Mouse (Mus musculus) leukemia stem cell, adult 10-12 weeks (primary cell): ENCODE measurements around the gene Dennd4b. TPM values are rescaled to one million over a fixed set of nuclear protein-coding genes. Genes with fewer than 3 reads are reported as not detected.

Source experiments
- polyA plus RNA-seq: library from polyadenylated mRNA; stranded (reverse); fragments of >175 nt; gene quantifications from 2 replicates; pipeline ENCODE4 v1.2.3, GENCODE M21; 2012; ENCODE audit warnings: low replicate concordance

The Dennd4b gene
- polyA plus RNA-seq: 101 and 197 TPM in 2 replicates

GRCm38 (mm10) chr3:90265034-90265931 lies at the start of gene Dennd4b:
Gene Dennd4b (plus strand): TSS chr3:90265185.

GRCm38 (mm10) chr3:90231507-90232333 lies 33.3 kb upstream of the Dennd4b start, which contains the start of gene Jtb:
Gene Jtb (plus strand): TSS chr3:90231597.

GRCm38 (mm10) chr3:90242984-90243775 lies 21.8 kb upstream of the Dennd4b start, which contains the start of gene Creb3l4:
Gene Creb3l4 (minus strand): TSS chr3:90243512.

GRCm38 (mm10) chr3:90247960-90248745 lies 16.8 kb upstream of the Dennd4b start, which contains the start of gene Slc39a1:
Gene Slc39a1 (plus strand): TSS chr3:90248172.

GRCm38 (mm10) chr3:90253653-90254418 lies 11.1 kb upstream of the Dennd4b start, which contains the start of gene Crtc2:
Gene Crtc2 (plus strand): TSS chr3:90254163.

GRCm38 (mm10) chr3:90292345-90293275 lies 27.6 kb downstream of the Dennd4b start, which contains the start of gene Gatad2b:
Gene Gatad2b (plus strand): TSS chr3:90293178.

Other genes with a start within 250 kb of the Dennd4b start
- gene 4933434E20Rik, start 213.5 kb upstream of the Dennd4b start, polyA plus RNA-seq: 1.9 and 19.3 TPM in 2 replicates
- gene Ubap2l, start 212.6 kb upstream of the Dennd4b start, polyA plus RNA-seq: 141 and 192 TPM in 2 replicates
- gene Tpm3, start 192.5 kb upstream of the Dennd4b start, polyA plus RNA-seq: 36.5 and 81.5 TPM in 2 replicates
- gene Nup210l, start 161.1 kb upstream of the Dennd4b start, polyA plus RNA-seq: not detected in 2 replicates
- 161 and 228 TPM in 2 replicates for gene Rps27, start 51.5 kb upstream of the Dennd4b start, polyA plus RNA-seq
- 1.1 and 1.8 TPM in 2 replicates for gene Rab13, start 51.5 kb upstream of the Dennd4b start, polyA plus RNA-seq
- gene Jtb, start 33.6 kb upstream of the Dennd4b start, polyA plus RNA-seq: 135 and 244 TPM in 2 replicates
- gene Creb3l4, start 21.7 kb upstream of the Dennd4b start, polyA plus RNA-seq: 0.17 TPM in 1 of 2 replicates, not detected in the other
- gene Slc39a1, start 17.0 kb upstream of the Dennd4b start, polyA plus RNA-seq: 9.7 and 11.5 TPM in 2 replicates
- 53.2 and 125 TPM in 2 replicates for gene Crtc2, start 11.0 kb upstream of the Dennd4b start, polyA plus RNA-seq
- 3.4 and 5.4 TPM in 2 replicates for gene Gatad2b, start 28.0 kb downstream of the Dennd4b start, polyA plus RNA-seq
- 2.4 and 2.9 TPM in 2 replicates for gene Slc27a3, start 124.8 kb downstream of the Dennd4b start, polyA plus RNA-seq
- gene Ints3, start 168.4 kb downstream of the Dennd4b start, polyA plus RNA-seq: 28.3 and 56.0 TPM in 2 replicates
- 0.89 and 5.8 TPM in 2 replicates for gene Npr1, start 200.7 kb downstream of the Dennd4b start, polyA plus RNA-seq
- gene Ilf2, start 210.9 kb downstream of the Dennd4b start, polyA plus RNA-seq: 8.3 and 17.4 TPM in 2 replicates
- 1.9 and 2.3 TPM in 2 replicates for gene Snapin, start 225.8 kb downstream of the Dennd4b start, polyA plus RNA-seq
- 77.5 and 97.8 TPM in 2 replicates for gene Chtop, start 244.3 kb downstream of the Dennd4b start, polyA plus RNA-seq
- gene S100a1, start 249.2 kb downstream of the Dennd4b start, polyA plus RNA-seq: 4.6 and 6.4 TPM in 2 replicates
- 1.4 and 4.0 TPM in 2 replicates for gene S100a13, start 249.2 kb downstream of the Dennd4b start, polyA plus RNA-seq